Mouse (Mus musculus): ENCODE data around the gene Zdhhc23. TPM values are rescaled to one million over a fixed set of nuclear protein-coding genes. Genes with fewer than 3 reads are reported as not detected.

Gene Zdhhc23
- polyA plus RNA-seq, 1 experiment, result 3.2 TPM

DNA sequence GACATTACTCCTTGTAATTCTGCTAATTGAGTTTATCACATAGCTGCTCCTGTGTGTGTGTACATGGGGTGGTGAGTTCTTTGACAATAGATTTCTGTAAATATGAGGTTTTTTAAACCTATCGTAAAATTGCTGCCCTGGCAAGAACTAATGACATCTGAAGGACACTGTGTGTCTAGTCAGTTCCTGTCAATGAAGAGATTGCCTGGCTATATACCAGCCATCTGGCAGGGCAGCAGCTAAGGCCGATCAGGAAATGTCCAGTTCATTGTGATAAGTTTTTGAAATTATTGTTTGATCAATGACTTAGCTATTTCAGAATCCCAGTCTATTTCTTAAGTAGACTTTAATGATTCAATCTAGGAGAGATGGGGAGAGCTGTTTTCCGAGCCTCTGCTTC lies 34.2 kb downstream of the Zdhhc23 start:
- H3K27ac ChIP-seq (ENCODE audit: insufficient read depth, low read length), result no peak overlapping the region
- H3K36me3 ChIP-seq (ENCODE audit: control insufficient read depth, insufficient read depth, low read length, poor library complexity, severe bottlenecking), result no peaks in the 10 kb centered on the region
- no peak overlapping the region for H3K4me3 ChIP-seq (ENCODE audit: low read depth, low read length)
- no peak overlapping the region for H3K9ac ChIP-seq (ENCODE audit: low read depth, poor library complexity, severe bottlenecking)
- TF ChIP-seq POLR2A (IDR thresholded peaks at IDR 0.05; ENCODE audit: insufficient read depth, low read length) (no peak), CTCF (IDR thresholded peaks at IDR 0.05; ENCODE audit: low read depth, low read length) (no peak), EP300 (IDR thresholded peaks at IDR 0.05; ENCODE audit: insufficient read depth, low read depth, low read length) (no peak)
- H3K9me3 ChIP-seq (replicated peaks; ENCODE audit: control insufficient read depth, insufficient read depth, low read length, poor library complexity, severe bottlenecking), result no peaks in the 10 kb centered on the region
- H3K27me3 ChIP-seq (ENCODE audit: control insufficient read depth, insufficient read depth, low read length, poor library complexity, severe bottlenecking), result no peaks in the 10 kb centered on the region
- no peaks in the 10 kb centered on the region for H3K4me1 ChIP-seq (ENCODE audit: control insufficient read depth, insufficient read depth, low read length)

- Histone ChIP-seq H3K9me3 (replicated peaks; ENCODE audit: control insufficient read depth, insufficient read depth, low read length, poor library complexity, severe bottlenecking) (no peaks in the 10 kb centered on the region), H3K36me3 (ENCODE audit: control insufficient read depth, insufficient read depth, low read length, poor library complexity, severe bottlenecking) (no peaks in the 10 kb centered on the region), H3K27ac (ENCODE audit: insufficient read depth, low read length) (no peak overlapping the region), H3K4me3 (ENCODE audit: low read depth, low read length) (no peak overlapping the region), H3K27me3 (ENCODE audit: control insufficient read depth, insufficient read depth, low read length, poor library complexity, severe bottlenecking) (no peaks in the 10 kb centered on the region), H3K4me1 (ENCODE audit: control insufficient read depth, insufficient read depth, low read length) (no peaks in the 10 kb centered on the region), H3K9ac (ENCODE audit: low read depth, poor library complexity, severe bottlenecking) (no peak overlapping the region)
- TF ChIP-seq POLR2A (IDR thresholded peaks at IDR 0.05; ENCODE audit: insufficient read depth, low read length), result no peak
- TF ChIP-seq CTCF (IDR thresholded peaks at IDR 0.05; ENCODE audit: low read depth, low read length), result no peak
- TF ChIP-seq EP300 (IDR thresholded peaks at IDR 0.05; ENCODE audit: insufficient read depth, low read depth, low read length), result no peak
Observed at GRCm38 (mm10) chr16:43940846-43941245, 38.7 kb downstream of the Zdhhc23 start.

- Histone ChIP-seq H3K9ac (ENCODE audit: low read depth, poor library complexity, severe bottlenecking) (no peak overlapping the region), H3K27ac (ENCODE audit: insufficient read depth, low read length) (no peak overlapping the region), H3K9me3 (replicated peaks; ENCODE audit: control insufficient read depth, insufficient read depth, low read length, poor library complexity, severe bottlenecking) (no peaks in the 10 kb centered on the region), H3K27me3 (ENCODE audit: control insufficient read depth, insufficient read depth, low read length, poor library complexity, severe bottlenecking) (no peaks in the 10 kb centered on the region), H3K4me3 (ENCODE audit: low read depth, low read length) (no peak overlapping the region), H3K36me3 (ENCODE audit: control insufficient read depth, insufficient read depth, low read length, poor library complexity, severe bottlenecking) (no peaks in the 10 kb centered on the region), H3K4me1 (ENCODE audit: control insufficient read depth, insufficient read depth, low read length) (no peaks in the 10 kb centered on the region)
- TF ChIP-seq EP300 (IDR thresholded peaks at IDR 0.05; ENCODE audit: insufficient read depth, low read depth, low read length) (no peak), POLR2A (IDR thresholded peaks at IDR 0.05; ENCODE audit: insufficient read depth, low read length) (no peak), CTCF (IDR thresholded peaks at IDR 0.05; ENCODE audit: low read depth, low read length) (no peak)
Observed at GRCm38 (mm10) chr16:43935892-43936291, 43.7 kb downstream of the Zdhhc23 start.

DNA sequence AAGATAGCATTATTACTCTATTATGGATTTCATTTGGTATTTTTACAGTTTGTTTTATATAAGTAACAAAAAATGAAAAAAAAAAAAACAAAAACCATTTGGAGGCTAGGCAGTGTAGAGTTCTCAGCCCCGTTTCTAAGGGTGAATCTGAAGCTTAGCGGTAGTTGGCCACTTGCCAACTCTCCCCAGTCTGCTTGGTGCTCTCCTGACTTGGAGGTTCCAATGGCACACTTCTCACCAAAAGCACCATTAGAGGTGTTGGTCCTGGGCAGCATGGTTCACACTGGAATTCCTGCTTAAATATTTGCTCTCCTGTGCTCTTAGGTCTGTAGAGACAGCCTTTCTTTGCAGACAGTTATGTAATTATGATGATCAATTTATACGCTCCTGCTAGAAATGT lies 44.2 kb downstream of the Zdhhc23 start:
- H3K4me3 ChIP-seq (ENCODE audit: low read depth, low read length), result no peak overlapping the region
- H3K9me3 ChIP-seq (replicated peaks; ENCODE audit: control insufficient read depth, insufficient read depth, low read length, poor library complexity, severe bottlenecking), result no peaks in the 10 kb centered on the region
- no peak overlapping the region for H3K27ac ChIP-seq (ENCODE audit: insufficient read depth, low read length)

DNA sequence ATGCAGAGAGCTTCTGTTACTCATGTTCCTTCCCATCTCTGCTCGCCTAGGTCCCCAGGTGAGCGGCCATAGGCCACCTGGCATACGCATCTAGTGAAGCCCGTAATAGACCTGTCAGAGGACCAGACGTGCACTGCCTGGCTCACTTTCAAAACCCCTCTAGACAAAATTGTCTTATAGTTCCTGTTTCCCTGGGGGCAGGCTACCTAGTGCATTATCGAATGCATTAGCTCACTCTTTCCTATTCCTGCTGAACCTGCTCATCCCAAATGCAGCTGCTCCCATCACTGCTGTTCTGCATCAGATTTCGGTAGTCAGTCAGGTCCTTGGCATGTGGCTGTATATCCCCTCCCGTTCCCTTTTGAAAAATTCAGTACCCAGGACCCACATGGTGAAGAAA lies 44.7 kb downstream of the Zdhhc23 start:
- H3K27ac ChIP-seq (ENCODE audit: insufficient read depth, low read length), result no peak overlapping the region
- TF ChIP-seq POLR2A (IDR thresholded peaks at IDR 0.05; ENCODE audit: insufficient read depth, low read length), result no peak
- TF ChIP-seq CTCF (IDR thresholded peaks at IDR 0.05; ENCODE audit: low read depth, low read length), result no peak
- TF ChIP-seq EP300 (IDR thresholded peaks at IDR 0.05; ENCODE audit: insufficient read depth, low read depth, low read length), result no peak
- H3K27me3 ChIP-seq (ENCODE audit: control insufficient read depth, insufficient read depth, low read length, poor library complexity, severe bottlenecking), result no peaks in the 10 kb centered on the region
- no peak overlapping the region for H3K9ac ChIP-seq (ENCODE audit: low read depth, poor library complexity, severe bottlenecking)
- no peaks in the 10 kb centered on the region for H3K9me3 ChIP-seq (replicated peaks; ENCODE audit: control insufficient read depth, insufficient read depth, low read length, poor library complexity, severe bottlenecking)
- H3K4me3 ChIP-seq (ENCODE audit: low read depth, low read length), result no peak overlapping the region
- H3K4me1 ChIP-seq (ENCODE audit: control insufficient read depth, insufficient read depth, low read length), result no peaks in the 10 kb centered on the region
- H3K36me3 ChIP-seq (ENCODE audit: control insufficient read depth, insufficient read depth, low read length, poor library complexity, severe bottlenecking), result no peaks in the 10 kb centered on the region

More for the DNA sequence above, 44.2 kb downstream of the Zdhhc23 start:
- Histone ChIP-seq H3K36me3 (ENCODE audit: control insufficient read depth, insufficient read depth, low read length, poor library complexity, severe bottlenecking) (no peaks in the 10 kb centered on the region), H3K9ac (ENCODE audit: low read depth, poor library complexity, severe bottlenecking) (no peak overlapping the region), H3K27me3 (ENCODE audit: control insufficient read depth, insufficient read depth, low read length, poor library complexity, severe bottlenecking) (no peaks in the 10 kb centered on the region), H3K4me1 (ENCODE audit: control insufficient read depth, insufficient read depth, low read length) (no peaks in the 10 kb centered on the region)
- TF ChIP-seq CTCF (IDR thresholded peaks at IDR 0.05; ENCODE audit: low read depth, low read length) (no peak), POLR2A (IDR thresholded peaks at IDR 0.05; ENCODE audit: insufficient read depth, low read length) (no peak), EP300 (IDR thresholded peaks at IDR 0.05; ENCODE audit: insufficient read depth, low read depth, low read length) (no peak)

DNA sequence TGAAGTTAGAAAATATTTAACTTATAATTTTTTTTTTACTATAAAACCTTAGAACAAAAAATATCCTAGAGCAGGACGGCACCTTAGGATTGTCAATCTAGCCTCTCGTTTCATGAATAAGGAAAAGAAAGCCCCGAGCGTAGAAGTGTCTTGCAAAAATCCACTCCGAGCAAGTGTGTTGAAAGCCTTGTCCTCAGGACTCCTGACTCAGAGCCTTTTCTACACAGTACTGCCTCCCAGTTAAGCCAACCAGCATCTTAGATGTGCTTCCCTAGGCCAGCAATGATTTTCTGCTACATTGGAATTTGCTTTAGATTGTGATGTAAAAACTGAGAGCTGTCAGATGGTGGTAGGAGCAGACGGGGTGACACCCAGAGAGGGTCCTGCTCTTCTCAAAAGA lies 46.5 kb downstream of the Zdhhc23 start:
- TF ChIP-seq CTCF (IDR thresholded peaks at IDR 0.05; ENCODE audit: low read depth, low read length) (no peak), EP300 (IDR thresholded peaks at IDR 0.05; ENCODE audit: insufficient read depth, low read depth, low read length) (no peak), POLR2A (IDR thresholded peaks at IDR 0.05; ENCODE audit: insufficient read depth, low read length) (no peak)
- H3K9ac ChIP-seq (ENCODE audit: low read depth, poor library complexity, severe bottlenecking), result no peak overlapping the region
- H3K36me3 ChIP-seq (ENCODE audit: control insufficient read depth, insufficient read depth, low read length, poor library complexity, severe bottlenecking), result no peaks in the 10 kb centered on the region
- H3K27me3 ChIP-seq (ENCODE audit: control insufficient read depth, insufficient read depth, low read length, poor library complexity, severe bottlenecking), result no peaks in the 10 kb centered on the region
- H3K27ac ChIP-seq (ENCODE audit: insufficient read depth, low read length), result no peak overlapping the region
- H3K4me3 ChIP-seq (ENCODE audit: low read depth, low read length), result no peak overlapping the region
- no peaks in the 10 kb centered on the region for H3K4me1 ChIP-seq (ENCODE audit: control insufficient read depth, insufficient read depth, low read length)
- H3K9me3 ChIP-seq (replicated peaks; ENCODE audit: control insufficient read depth, insufficient read depth, low read length, poor library complexity, severe bottlenecking), result no peaks in the 10 kb centered on the region
